ENCODE assay signal across 9 mouse cellular contexts in the genomic region with DNA sequence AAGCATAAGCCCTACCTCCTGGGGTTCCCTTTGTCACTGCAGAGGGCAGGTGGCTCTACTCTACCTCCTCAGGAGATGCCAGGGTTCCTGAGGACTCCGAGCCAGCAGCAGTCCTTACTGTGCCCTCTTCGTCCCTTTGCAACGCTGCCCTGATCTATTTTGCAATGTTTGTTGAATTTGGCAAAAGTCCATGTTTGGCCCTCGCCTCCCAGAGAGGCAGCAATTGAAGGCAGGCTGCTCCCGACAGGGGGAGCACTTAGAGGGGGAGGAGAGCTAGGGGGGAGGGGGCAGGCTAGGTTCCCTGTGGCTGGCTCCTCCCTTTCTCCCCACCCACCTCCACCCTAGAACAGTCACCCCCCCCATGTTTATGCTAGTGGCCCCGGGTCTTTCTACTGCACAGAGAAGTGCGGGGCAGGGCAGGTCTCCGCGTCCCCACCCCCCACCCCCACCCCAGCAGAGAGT. TPM values are rescaled to one million over a fixed set of nuclear protein-coding genes. Genes with fewer than 3 reads are reported as not detected.
DNase-seq lines count a peak whose midpoint lies in the region; ATAC-seq lines count a peak whose summit lies in the region.
"Had no signal": no experiment of that assay in that cellular context is flagged by ENCODE, and none has a peak within 500 bp of the region (broad histone marks: within the 10 kb centered on the region; RNA-seq: fewer than 3 reads in every experiment).

No protein-coding gene starts in this region.

- H3K4me1 ChIP-seq in liver, embryonic 13.5 days (replicated peaks): peaks cover 16% of the 10 kb centered on the region
- peaks cover 15% of the 10 kb centered on the region for H3K4me1 ChIP-seq in stomach, embryonic 16.5 days (ENCODE audit: control insufficient read depth, insufficient read depth, low read length)
- H3K4me1 ChIP-seq: hindbrain, embryonic 15.5 days had no signal

- H3K9ac ChIP-seq in liver, embryonic 13.5 days: no peak overlapping the region
- H3K9ac ChIP-seq in stomach, embryonic 16.5 days (ENCODE audit: low read length): no peak overlapping the region
- H3K9ac ChIP-seq: hindbrain, embryonic 15.5 days had no signal

- ATAC-seq in liver, embryonic 13.5 days (ENCODE audit: low read depth): peak; percentile 60
- ATAC-seq in stomach, embryonic 16.5 days (ENCODE audit: insufficient read depth, low FRiP score): peak; percentile 70

- no peaks in the 10 kb centered on the region for H3K27me3 ChIP-seq in liver, embryonic 13.5 days
- no peaks in the 10 kb centered on the region for H3K27me3 ChIP-seq in stomach, embryonic 16.5 days (ENCODE audit: control insufficient read depth, insufficient read depth, low read length)
- H3K27me3 ChIP-seq: hindbrain, embryonic 15.5 days had no signal

- intact Hi-C loops in heart, postnatal 36 days (cut with DNase I): no loop called here

- no peak overlapping the region for H3K27ac ChIP-seq in liver, embryonic 13.5 days
- H3K27ac ChIP-seq in stomach, embryonic 16.5 days (ENCODE audit: low read length): no peak overlapping the region
- H3K27ac ChIP-seq: hindbrain, embryonic 15.5 days had no signal

- no peak overlapping the region for H3K4me3 ChIP-seq in liver, embryonic 13.5 days (replicated peaks)
- H3K4me3 ChIP-seq in stomach, embryonic 16.5 days (replicated peaks; ENCODE audit: low read length): no peak overlapping the region
- H3K4me3 ChIP-seq: hindbrain, embryonic 15.5 days had no signal

- WGBS in liver, embryonic 13.5 days (ENCODE audit: insufficient replicate concordance): 15% methylated on average over 9 of the region's 9 CpGs
- 3% methylated on average over 9 of the region's 9 CpGs for WGBS in stomach, embryonic 16.5 days

- H3K9me3 ChIP-seq in liver, embryonic 13.5 days (replicated peaks): no peaks in the 10 kb centered on the region
- no peaks in the 10 kb centered on the region for H3K9me3 ChIP-seq in stomach, embryonic 16.5 days (replicated peaks; ENCODE audit: control insufficient read depth, low read length)
- H3K9me3 ChIP-seq: hindbrain, embryonic 15.5 days had no signal

- H3K4me2 ChIP-seq in liver, embryonic 13.5 days: peak overlapping the region; percentile 38
- H3K4me2 ChIP-seq in stomach, embryonic 16.5 days (ENCODE audit: low read depth, low read length): peak overlapping the region; percentile 32
- H3K4me2 ChIP-seq: hindbrain, embryonic 15.5 days had no signal

- H3K36me3 ChIP-seq in liver, embryonic 13.5 days: no peaks in the 10 kb centered on the region
- no peaks in the 10 kb centered on the region for H3K36me3 ChIP-seq in stomach, embryonic 16.5 days (ENCODE audit: control insufficient read depth, insufficient read depth, low read length)
- H3K36me3 ChIP-seq: hindbrain, embryonic 15.5 days had no signal

- DNase-seq in embryo, embryonic 11 days: peak; percentile 19
- no peak for DNase-seq in embryo, embryonic 9.5 days (ENCODE audit: extremely low spot score)
- peak; percentile 48 for DNase-seq in ES-CJ7 (ENCODE audit: low read depth, low spot score)
- DNase-seq in cerebellum, postnatal 36 days: peak; percentile 32 to 35
- peak; percentile 57 to 63 for DNase-seq in heart, postnatal 36 days
- DNase-seq in liver, embryonic 13.5 days: no peak
- DNase-seq in layer of hippocampus, adult 11-12 months (ENCODE audit: low spot score): no peak

RNA-seq across cellular contexts. Expression of a gene that starts 2.0 kb away (rescaled TPM):
- total RNA-seq in heart, postnatal 36 days (2021): 1 to 10 TPM; 5.5 to 7.4 TPM
- polyA plus RNA-seq in liver, embryonic 13.5 days (2015; fragmentation: Nextera tagmentation; extraction: Ambion mirVana): 25.3 and 27.0 TPM in 2 replicates
- polyA plus RNA-seq in stomach, embryonic 16.5 days (2015; fragmentation: Nextera tagmentation; extraction: Ambion mirVana): 5.6 and 7.7 TPM in 2 replicates
- polyA plus RNA-seq: hindbrain, embryonic 15.5 days had no signal

RNA-seq across cellular contexts. Expression of a gene that starts 9.3 kb away (rescaled TPM):
- total RNA-seq in heart, postnatal 36 days (2021): 10 to 100 TPM; 12.7 to 16.5 TPM
- polyA plus RNA-seq in liver, embryonic 13.5 days (2015; fragmentation: Nextera tagmentation; extraction: Ambion mirVana): 0.56 and 0.60 TPM in 2 replicates
- 10.1 and 11.4 TPM in 2 replicates for polyA plus RNA-seq in stomach, embryonic 16.5 days (2015; fragmentation: Nextera tagmentation; extraction: Ambion mirVana)

RNA-seq across cellular contexts. Expression of a gene that starts 35.3 kb away (rescaled TPM):
- total RNA-seq in heart, postnatal 36 days (2021): 1 to 10 TPM in 1 of 2 experiments, under 1 TPM in 1; 0.73 to 1.2 TPM
- 114 and 122 TPM in 2 replicates for polyA plus RNA-seq in liver, embryonic 13.5 days (2015; fragmentation: Nextera tagmentation; extraction: Ambion mirVana)
- 15.6 and 15.7 TPM in 2 replicates for polyA plus RNA-seq in stomach, embryonic 16.5 days (2015; fragmentation: Nextera tagmentation; extraction: Ambion mirVana)

RNA-seq across cellular contexts. Expression of a gene that starts 54.8 kb away (rescaled TPM):
- not detected for total RNA-seq in heart, postnatal 36 days (2021)
- 22.4 and 27.1 TPM in 2 replicates for polyA plus RNA-seq in liver, embryonic 13.5 days (2015; fragmentation: Nextera tagmentation; extraction: Ambion mirVana)
- 2.4 and 2.8 TPM in 2 replicates for polyA plus RNA-seq in stomach, embryonic 16.5 days (2015; fragmentation: Nextera tagmentation; extraction: Ambion mirVana)
- polyA plus RNA-seq: hindbrain, embryonic 15.5 days had no signal

Comparison
In these comparisons a context has a peak if more than half of its experiments do, and no peak if none do; other contexts are left out.
1. DNase-seq: peak in embryo, embryonic 11 days (single experiment), ES-CJ7 (single experiment), cerebellum, postnatal 36 days (2 of 2) and heart, postnatal 36 days (2 of 2); none in embryo, embryonic 9.5 days (single experiment), liver, embryonic 13.5 days (single experiment) and layer of hippocampus, adult 11-12 months (single experiment).